Mouse (Mus musculus): Measurements from ENCODE around the gene Spint5. TPM values are rescaled to one million over a fixed set of nuclear protein-coding genes. Genes with fewer than 3 reads are reported as not detected.

The Spint5 gene
- total and polyA plus RNA-seq, 3 experiments, result not detected

GRCm38 (mm10) chr2:164670261-164670660 lies 44.8 kb upstream of the Spint5 start (continued):
- peak; percentile 31; the same call in 1 of the 2 replicates for TF ChIP-seq MYC (IDR thresholded peaks at IDR 0.05; ENCODE audit: low read depth, low read length)
- TF ChIP-seq SMC3 (IDR thresholded peaks at IDR 0.05; ENCODE audit: low read depth, low read length), result no peak
- TF ChIP-seq MAZ (IDR thresholded peaks at IDR 0.05; ENCODE audit: low read depth, low read length), result peak; percentile 20; the same call in 1 of the 2 replicates
- TF ChIP-seq E2F4 (IDR thresholded peaks at IDR 0.05; ENCODE audit: borderline replicate concordance, low read depth, low read length), result no peak
- TF ChIP-seq ELF1 (IDR thresholded peaks at IDR 0.05; ENCODE audit: low read depth, low read length), result no peak
- peak; percentile 84 for TF ChIP-seq GATA1 (IDR thresholded peaks at IDR 0.05; ENCODE audit: low read depth, low read length)
- TF ChIP-seq SIN3A (IDR thresholded peaks at IDR 0.05; ENCODE audit: low read length), result peak; percentile 47; the same call in 1 of the 2 replicates
- peak; percentile 15; the same call in 1 of the 2 replicates for TF ChIP-seq TAL1 (IDR thresholded peaks at IDR 0.05; ENCODE audit: low read length)
- no peak for TF ChIP-seq MYB (IDR thresholded peaks at IDR 0.05; ENCODE audit: low read depth, low read length)
- TF ChIP-seq NELFE (IDR thresholded peaks at IDR 0.05; ENCODE audit: low read depth, low read length), result no peak
- TF ChIP-seq CHD2 (IDR thresholded peaks at IDR 0.05; ENCODE audit: low read length), result no peak
- TF ChIP-seq GABPA (IDR thresholded peaks at IDR 0.05; ENCODE audit: low read depth, low read length), result no peak
- no peak for TF ChIP-seq RAD21 (IDR thresholded peaks at IDR 0.05; ENCODE audit: low read depth, low read length)
- no peak for TF ChIP-seq TBP (IDR thresholded peaks at IDR 0.05; ENCODE audit: low read depth, low read length)

GRCm38 (mm10) chr2:164670938-164671337 lies 44.2 kb upstream of the Spint5 start:
- H3K36me3 ChIP-seq (ENCODE audit: control insufficient read depth in 1 of 2, insufficient read depth in 2 of 2, low read length in 2 of 2), result peaks cover 0 to 4% of the 10 kb centered on the region in 2 experiments; a peak in 2 of 4 replicates
- peaks cover 5 to 11% of the 10 kb centered on the region in 2 experiments for H3K4me1 ChIP-seq (ENCODE audit: control insufficient read depth in 1 of 2, insufficient read depth in 2 of 2, low read length in 2 of 2)
- no peaks in the 10 kb centered on the region for H3K79me2 ChIP-seq (ENCODE audit: control insufficient read depth, insufficient read depth, low read length, poor library complexity)
- no peak overlapping the region for H3K4me3 ChIP-seq (ENCODE audit: control insufficient read depth in 1 of 2, insufficient read depth in 1 of 2, low read depth in 2 of 2, low read length in 2 of 2)
- no peak overlapping the region for H3K9ac ChIP-seq (ENCODE audit: control insufficient read depth, low read depth, low read length, poor library complexity, severe bottlenecking)
- DNase-seq (ENCODE audit: low read depth, low spot score), result no peak
- TF ChIP-seq NELFE (IDR thresholded peaks at IDR 0.05; ENCODE audit: low read depth, low read length) (no peak), TBP (IDR thresholded peaks at IDR 0.05; ENCODE audit: low read depth, low read length) (no peak), RAD21 (IDR thresholded peaks at IDR 0.05; ENCODE audit: low read depth, low read length) (no peak), BHLHE40 (IDR thresholded peaks at IDR 0.05; ENCODE audit: borderline replicate concordance, low read depth, low read length) (peak; percentile 15; the same call in 1 of the 2 replicates), ZKSCAN1 (IDR thresholded peaks at IDR 0.05; ENCODE audit: low read depth, low read length) (no peak), ZNF384 (IDR thresholded peaks at IDR 0.05; ENCODE audit: low read depth, low read length) (no peak), KAT2A (conservative IDR thresholded peaks at IDR 0.05; ENCODE audit: low read depth, low read length) (no peak), TCF12 (IDR thresholded peaks at IDR 0.05; ENCODE audit: low read depth, low read length) (peak; percentile 76), GATA1 (IDR thresholded peaks at IDR 0.05; ENCODE audit: low read depth, low read length) (no peak), EP300 (IDR thresholded peaks at IDR 0.05; ENCODE audit: low read depth in 1 of 2, low read length in 2 of 2) (0 out of 4 replicates have a peak, but pooled peaks of 1 of the 2 experiments have one; percentile 6), USF2 (IDR thresholded peaks at IDR 0.05; ENCODE audit: borderline replicate concordance in 1 of 2, insufficient read depth in 1 of 2, low read depth in 1 of 2, low read length in 2 of 2) (no peak), MAFK (IDR thresholded peaks at IDR 0.05; ENCODE audit: borderline replicate concordance, low read depth, low read length) (no peak)
- H3K27ac ChIP-seq (ENCODE audit: control insufficient read depth, low read depth, low read length), result no peak overlapping the region
- H3K27me3 ChIP-seq (ENCODE audit: control insufficient read depth in 1 of 2, insufficient read depth in 2 of 2, low read length in 2 of 2), result no peaks in the 10 kb centered on the region
- no peaks in the 10 kb centered on the region for H3K9me3 ChIP-seq (replicated peaks; ENCODE audit: insufficient read depth, low read length)

Measured in MEL (cell line).